Mouse (Mus musculus) hindbrain, embryonic 16.5 days (tissue): ENCODE measurements at regions not wholly inside any gene's neighbourhood (a gene's known extent, or its start where the extent isn't known, plus 50 kb on each side); places are given as distances from the start of the nearest gene placed in this dataset.
A peak's percentile ranks its signal among the peaks of the same experiment; 100 is the strongest.

ENCODE experiments used
- ATAC-seq: fragments of 200-750 bp; cut with Nextera tagmentation; 2 replicates; pipeline ENCODE4 v1.8.0; 2017; ENCODE audit warnings: moderate TSS enrichment, moderate library complexity
- H3K27ac ChIP-seq: fragments of 300-500 bp; sonication (generic); 2 replicates; pipeline ENCODE4 v1.5.1; 2014; ENCODE audit warnings: low read depth, mild to moderate bottlenecking, control low read depth, low read length, moderate library complexity
- H3K27me3 ChIP-seq: fragments of 300-500 bp; sonication (generic); replicated peaks from 2 replicates; pipeline ENCODE4 v1.6.1; 2014; ENCODE audit warnings: low read length; ENCODE audit not compliant: control insufficient read depth, insufficient read depth
- H3K36me3 ChIP-seq: fragments of 300-500 bp; sonication (generic); 2 replicates; pipeline ENCODE4 v1.6.1; 2014; ENCODE audit warnings: mild to moderate bottlenecking, low read length, moderate library complexity, mixed read lengths; ENCODE audit not compliant: control insufficient read depth, insufficient read depth
- H3K4me1 ChIP-seq: fragments of 300-500 bp; sonication (generic); 2 replicates; pipeline ENCODE4 v1.6.1; 2014; ENCODE audit warnings: low read depth, low read length; ENCODE audit not compliant: control insufficient read depth, insufficient read depth
- H3K4me2 ChIP-seq: fragments of 300-500 bp; sonication (generic); 2 replicates; pipeline ENCODE4 v1.6.1; 2014; ENCODE audit warnings: mild to moderate bottlenecking, low read length, control low read depth, moderate library complexity
- H3K4me3 ChIP-seq: fragments of 300-500 bp; sonication (generic); 2 replicates; pipeline ENCODE4 v1.5.1; 2014; ENCODE audit warnings: mild to moderate bottlenecking, low read length, control low read depth, moderate library complexity
- H3K9ac ChIP-seq: fragments of 300-500 bp; sonication (generic); 2 replicates; pipeline ENCODE4 v1.6.1; 2014; ENCODE audit warnings: low read depth, mild to moderate bottlenecking, control low read depth, low read length, moderate library complexity
- H3K9me3 ChIP-seq: fragments of 300-500 bp; sonication (generic); 2 replicates; pipeline ENCODE4 v1.6.1; 2014; ENCODE audit warnings: mild to moderate bottlenecking, low read length, moderate library complexity; ENCODE audit not compliant: control insufficient read depth
- WGBS: fragments of 180-500 bp; shearing (Covaris S2); extraction: QIAGEN DNeasy Blood & Tissue Kit; methylation state at CpG from one replicate; pipeline ENCODE4 v1.1.7; 2014; 5-methylcytosine and 5-hydroxymethylcytosine counted together

- no peaks in the 10 kb centered on the region for H3K9me3 ChIP-seq
- no peak overlapping the region for H3K4me2 ChIP-seq
- no peaks in the 10 kb centered on the region for H3K4me1 ChIP-seq
- H3K27ac ChIP-seq = no peak overlapping the region
- WGBS = 95% methylated on average over 4 of the region's 4 CpGs
- no peak for ATAC-seq
- H3K36me3 ChIP-seq = no peaks in the 10 kb centered on the region
- no peak overlapping the region for H3K9ac ChIP-seq
- H3K27me3 ChIP-seq = no peaks in the 10 kb centered on the region
- no peak overlapping the region for H3K4me3 ChIP-seq
These were observed 137.4 kb upstream of the Cnr1 start for GRCm38 (mm10) chr4:33786958-33787357.

- H3K27me3 ChIP-seq = no peaks in the 10 kb centered on the region
- no peaks in the 10 kb centered on the region for H3K4me1 ChIP-seq
- H3K9me3 ChIP-seq = no peaks in the 10 kb centered on the region
- H3K4me2 ChIP-seq = no peak overlapping the region
- H3K9ac ChIP-seq = no peak overlapping the region
- no peak for ATAC-seq
- H3K36me3 ChIP-seq = no peaks in the 10 kb centered on the region
- no peak overlapping the region for H3K4me3 ChIP-seq
- WGBS = 82% methylated on average over 8 of the region's 8 CpGs
- no peak overlapping the region for H3K27ac ChIP-seq
These were observed 131.0 kb upstream of the Cnr1 start for GRCm38 (mm10) chr4:33793398-33793797.

- H3K4me3 ChIP-seq = no peak overlapping the region
- no peak overlapping the region for H3K9ac ChIP-seq
- H3K27me3 ChIP-seq = no peaks in the 10 kb centered on the region
- H3K27ac ChIP-seq = no peak overlapping the region
- no peaks in the 10 kb centered on the region for H3K36me3 ChIP-seq
- 96% methylated on average over 3 of the region's 3 CpGs for WGBS
- no peak for ATAC-seq
- H3K4me2 ChIP-seq = no peak overlapping the region
- H3K4me1 ChIP-seq = peaks cover 2% of the 10 kb centered on the region
- H3K9me3 ChIP-seq = no peaks in the 10 kb centered on the region
These were observed 128.9 kb upstream of the Cnr1 start for GRCm38 (mm10) chr4:33795461-33795860.

DNA sequence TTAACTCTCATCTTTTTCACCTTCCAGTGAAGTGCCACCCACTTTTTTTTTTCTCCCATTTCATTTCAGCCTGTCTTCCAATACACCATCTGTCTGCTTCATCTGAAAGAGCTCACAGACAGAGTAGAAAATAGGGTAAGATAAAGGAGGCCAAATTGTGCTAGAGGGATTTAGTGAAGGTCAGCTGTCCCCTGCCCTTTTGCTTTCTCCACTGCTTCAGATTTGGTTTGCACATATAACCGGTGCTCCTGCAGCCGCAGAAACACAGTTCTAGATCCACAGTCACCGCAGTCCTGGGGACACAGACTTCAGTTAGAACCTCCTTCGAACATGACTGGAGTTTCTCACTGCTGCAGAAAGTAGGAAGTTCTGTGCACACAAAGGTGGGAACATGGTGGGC lies 126.4 kb upstream of the Cnr1 start:
- WGBS = 91% methylated on average over 4 of the region's 4 CpGs
- H3K9ac ChIP-seq = no peak overlapping the region
- no peak overlapping the region for H3K4me3 ChIP-seq
- H3K4me2 ChIP-seq = no peak overlapping the region
- no peaks in the 10 kb centered on the region for H3K36me3 ChIP-seq
- H3K27ac ChIP-seq = no peak overlapping the region
- no peaks in the 10 kb centered on the region for H3K27me3 ChIP-seq
- peaks cover 2% of the 10 kb centered on the region for H3K4me1 ChIP-seq
- H3K9me3 ChIP-seq = no peaks in the 10 kb centered on the region; the same call in 1 of the 2 replicates
- ATAC-seq = no peak

GRCm38 (mm10) chr4:33798654-33799053 lies 125.7 kb upstream of the Cnr1 start:
- H3K27me3 ChIP-seq = no peaks in the 10 kb centered on the region
- no peak overlapping the region for H3K27ac ChIP-seq
- H3K9ac ChIP-seq = no peak overlapping the region
- no peak overlapping the region for H3K4me2 ChIP-seq
- ATAC-seq = no peak
- H3K4me1 ChIP-seq = peaks cover 2% of the 10 kb centered on the region
- WGBS = 58% methylated on average over 6 of the region's 6 CpGs
- H3K9me3 ChIP-seq = no peaks in the 10 kb centered on the region; the same call in 1 of the 2 replicates
- H3K36me3 ChIP-seq = no peaks in the 10 kb centered on the region
- no peak overlapping the region for H3K4me3 ChIP-seq

DNA sequence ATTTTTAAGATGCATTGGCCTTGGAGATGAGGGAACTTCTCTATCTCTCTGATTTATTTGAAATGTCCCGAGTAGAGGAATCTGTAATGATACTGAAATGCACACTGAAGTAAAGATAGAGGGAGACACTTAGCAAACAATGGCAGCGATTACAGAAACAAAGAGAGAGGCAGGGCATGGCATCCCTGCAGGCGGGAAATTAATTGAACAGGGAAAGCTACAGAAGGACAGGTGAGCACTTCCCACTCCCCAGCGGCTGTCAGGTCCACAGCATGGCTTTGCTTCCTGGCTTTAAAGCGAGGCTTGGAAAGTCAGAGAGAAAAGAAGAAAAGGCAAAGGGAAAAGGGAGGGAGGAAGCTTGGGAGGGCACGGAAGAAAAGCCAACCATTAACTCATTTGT lies 125.3 kb upstream of the Cnr1 start:
- peaks cover 2% of the 10 kb centered on the region for H3K4me1 ChIP-seq
- H3K9ac ChIP-seq = peak overlapping the region; percentile 32; the same call in 1 of the 2 replicates
- H3K27me3 ChIP-seq = no peaks in the 10 kb centered on the region
- 0 out of 2 replicates have a peak overlapping the region, but pooled peaks have one; percentile 15 for H3K4me3 ChIP-seq
- H3K4me2 ChIP-seq = peak overlapping the region; percentile 41; the same call in 1 of the 2 replicates
- H3K9me3 ChIP-seq = no peaks in the 10 kb centered on the region; the same call in 1 of the 2 replicates
- H3K36me3 ChIP-seq = no peaks in the 10 kb centered on the region
- ATAC-seq = peak; percentile 27; the same call in 1 of the 2 replicates
- H3K27ac ChIP-seq = no peak overlapping the region
- WGBS = 33% methylated on average over 6 of the region's 6 CpGs

DNA sequence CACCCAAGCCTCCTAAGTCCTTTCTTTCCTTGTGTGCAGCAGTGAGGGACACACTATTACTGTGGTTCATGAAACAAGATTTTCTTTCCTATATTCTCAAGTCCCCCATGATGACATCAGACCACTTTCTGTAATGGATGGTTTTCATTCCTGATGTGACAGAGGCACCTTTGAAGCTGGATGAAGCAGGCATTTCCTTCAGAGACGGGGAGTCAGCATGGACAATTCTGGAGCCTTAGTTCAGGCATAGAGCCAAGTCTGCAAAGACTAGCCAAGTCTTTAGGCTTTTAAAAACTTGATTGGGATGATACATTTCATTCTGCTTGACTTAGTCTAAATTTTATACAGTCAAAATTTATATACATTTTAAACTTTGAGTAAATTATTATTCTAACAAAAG lies 124.6 kb upstream of the Cnr1 start:
- no peaks in the 10 kb centered on the region for H3K27me3 ChIP-seq
- no peak overlapping the region for H3K4me2 ChIP-seq
- no peak overlapping the region for H3K9ac ChIP-seq
- no peak overlapping the region for H3K4me3 ChIP-seq
- no peaks in the 10 kb centered on the region; the same call in 1 of the 2 replicates for H3K9me3 ChIP-seq
- peak; percentile 27; the same call in 1 of the 2 replicates for ATAC-seq
- no peaks in the 10 kb centered on the region for H3K36me3 ChIP-seq
- H3K27ac ChIP-seq = no peak overlapping the region
- peaks cover 2% of the 10 kb centered on the region for H3K4me1 ChIP-seq
- 46% methylated on average over 1 of the region's 1 CpGs for WGBS

- no peak overlapping the region for H3K9ac ChIP-seq
- H3K27me3 ChIP-seq = no peaks in the 10 kb centered on the region
- ATAC-seq = no peak
- H3K36me3 ChIP-seq = no peaks in the 10 kb centered on the region
- H3K27ac ChIP-seq = no peak overlapping the region
- no peaks in the 10 kb centered on the region for H3K4me1 ChIP-seq
- H3K9me3 ChIP-seq = no peaks in the 10 kb centered on the region
- WGBS = 74% methylated on average over 1 of the region's 1 CpGs
- H3K4me2 ChIP-seq = no peak overlapping the region
- no peak overlapping the region for H3K4me3 ChIP-seq
These were observed 112.1 kb upstream of the Cnr1 start for GRCm38 (mm10) chr4:33812338-33812737.

DNA sequence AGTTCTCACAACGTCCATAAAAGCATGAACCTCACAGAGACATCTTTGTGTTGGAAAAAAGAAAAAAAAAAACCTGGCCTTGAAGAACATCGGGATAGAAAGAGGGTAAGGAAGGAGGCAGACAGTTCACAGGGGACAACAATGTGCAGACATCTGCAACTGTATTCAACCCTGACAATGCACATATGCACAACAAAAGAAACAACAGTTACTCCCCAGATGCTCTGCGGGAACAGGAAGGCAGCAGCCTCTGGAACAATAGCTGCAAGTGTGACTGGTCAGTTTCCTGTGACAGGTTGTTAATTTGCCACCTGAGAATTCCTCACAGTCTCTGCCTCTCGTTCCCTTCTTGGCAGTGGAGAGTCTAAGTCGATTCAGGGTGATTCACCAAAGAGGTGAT lies 100.5 kb upstream of the Cnr1 start:
- no peak overlapping the region for H3K27ac ChIP-seq
- no peaks in the 10 kb centered on the region for H3K27me3 ChIP-seq
- no peaks in the 10 kb centered on the region for H3K9me3 ChIP-seq
- no peak for ATAC-seq
- H3K4me3 ChIP-seq = no peak overlapping the region
- 4% methylated on average over 5 of the region's 5 CpGs for WGBS
- H3K9ac ChIP-seq = no peak overlapping the region
- peaks cover 2% of the 10 kb centered on the region; the same call in 1 of the 2 replicates for H3K4me1 ChIP-seq
- no peaks in the 10 kb centered on the region for H3K36me3 ChIP-seq
- no peak overlapping the region for H3K4me2 ChIP-seq

DNA sequence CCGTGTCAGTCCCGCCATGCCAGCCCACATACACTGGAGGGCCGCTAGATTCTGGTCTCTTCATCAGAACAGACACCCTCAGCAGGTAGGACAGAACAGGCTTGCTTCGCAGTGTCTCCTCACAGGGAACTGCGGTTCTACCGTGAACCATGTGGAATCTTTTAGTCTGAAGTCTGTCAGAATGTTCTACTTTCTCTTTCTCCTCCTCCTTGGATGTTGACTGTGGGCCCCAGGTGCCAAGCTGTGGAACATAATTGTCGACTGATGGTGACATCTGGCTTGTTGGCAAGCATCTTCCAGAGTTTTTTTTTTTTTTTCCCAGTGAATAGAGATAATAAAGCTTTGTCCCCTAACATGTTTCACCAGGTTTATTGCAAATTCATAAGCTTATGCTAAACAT lies 91.3 kb upstream of the Cnr1 start:
- H3K27ac ChIP-seq = no peak overlapping the region
- no peak overlapping the region for H3K4me3 ChIP-seq
- H3K27me3 ChIP-seq = no peaks in the 10 kb centered on the region
- no peak overlapping the region for H3K4me2 ChIP-seq
- no peak for ATAC-seq
- no peak overlapping the region for H3K9ac ChIP-seq
- H3K4me1 ChIP-seq = no peaks in the 10 kb centered on the region
- H3K9me3 ChIP-seq = no peaks in the 10 kb centered on the region
- WGBS = 78% methylated on average over 7 of the region's 7 CpGs
- no peaks in the 10 kb centered on the region for H3K36me3 ChIP-seq
